Mouse (Mus musculus): ENCODE data around the gene Arhgap19. TPM values are rescaled to one million over a fixed set of nuclear protein-coding genes. Genes with fewer than 3 reads are reported as not detected.
"Not testable (repeated sequence)": the region's sequence is repeated elsewhere in the genome, so short reads cannot be mapped to it uniquely, and the experiment has no call there.

The Arhgap19 gene
- polyA plus RNA-seq (2012; rRNA removed) (16.8 and 21.8 TPM in 2 replicates), polyA plus RNA-seq (2014; fragmentation: Nextera tagmentation; extraction: Ambion mirVana) (29.5 and 30.0 TPM in 2 replicates)

- ATAC-seq (ENCODE audit: insufficient read depth): peak; percentile 99
- peak; percentile 94 to 97 (median 95) for DNase-seq (ENCODE audit: low read depth in 3 of 3, low spot score in 3 of 3)
- H3K9ac ChIP-seq (replicated peaks): peak within 1 kb of the TSS; percentile 99
- peaks cover 5% of the 10 kb centered on the region; the same call in 1 of the 2 replicates for H3K9me3 ChIP-seq (ENCODE audit: control insufficient read depth, low read length)
- H3K4me3 ChIP-seq (ENCODE audit: insufficient read depth in 1 of 2, low read depth in 2 of 2, low read length in 2 of 2): peak within 1 kb of the TSS; percentile 84
- H3K36me3 ChIP-seq (replicated peaks; ENCODE audit: control insufficient read depth, insufficient read depth, low read depth): no peaks in the 10 kb centered on the region; the same call in 1 of the 2 replicates
- H3K4me1 ChIP-seq (replicated peaks; ENCODE audit: control insufficient read depth in 2 of 2, insufficient read depth in 2 of 2, low read length in 1 of 2): peaks cover 20 to 24% of the 10 kb centered on the region in 2 experiments
- peak; percentile 34; the same call in 1 of the 2 replicates for TF ChIP-seq EP300 (IDR thresholded peaks at IDR 0.05; ENCODE audit: low read depth)
- TF ChIP-seq CTCF (IDR thresholded peaks at IDR 0.05; ENCODE audit: low read depth): no peak
- WGBS (ENCODE audit: insufficient replicate concordance): under 1% methylated on average over 48 of the region's 48 CpGs
- peak within 1 kb of the TSS; percentile 82 for H3K27ac ChIP-seq
- H3K27me3 ChIP-seq (ENCODE audit: control insufficient read depth, insufficient read depth, low read length): no peaks in the 10 kb centered on the region
- peak within 1 kb of the TSS; percentile 90 for H3K4me2 ChIP-seq (ENCODE audit: low read depth)
Measured at GRCm38 (mm10) chr19:41801742-41802369, at the start of gene Arhgap19. TSS of gene Arhgap19 (minus strand) at chr19:41802047.

GRCm38 (mm10) chr19:41850719-41851543, 49.1 kb upstream of the Arhgap19 start:
- no peak for ATAC-seq (ENCODE audit: insufficient read depth)
- Histone ChIP-seq H3K9ac (replicated peaks) (no peak overlapping the region), H3K4me1 (replicated peaks; ENCODE audit: control insufficient read depth in 2 of 2, insufficient read depth in 2 of 2, low read length in 1 of 2) (peaks cover 0 to 20% of the 10 kb centered on the region in 2 experiments; a peak in 3 of 4 replicates), H3K27me3 (ENCODE audit: control insufficient read depth, insufficient read depth, low read length) (no peaks in the 10 kb centered on the region), H3K4me3 (ENCODE audit: insufficient read depth in 1 of 2, low read depth in 2 of 2, low read length in 2 of 2) (no peak overlapping the region), H3K4me2 (ENCODE audit: low read depth) (no peak overlapping the region; the same call in 1 of the 2 replicates), H3K9me3 (ENCODE audit: control insufficient read depth, low read length) (no peaks in the 10 kb centered on the region; the same call in 1 of the 2 replicates), H3K27ac (no peak overlapping the region), H3K36me3 (replicated peaks; ENCODE audit: control insufficient read depth, insufficient read depth, low read depth) (no peaks in the 10 kb centered on the region)
- TF ChIP-seq CTCF (IDR thresholded peaks at IDR 0.05; ENCODE audit: low read depth): peak; percentile 12; the same call in 1 of the 2 replicates
- no peak for TF ChIP-seq EP300 (IDR thresholded peaks at IDR 0.05; ENCODE audit: low read depth)
- DNase-seq (ENCODE audit: low read depth in 3 of 3, low spot score in 3 of 3): no peak
- 39% methylated on average over 14 of the region's 14 CpGs for WGBS (ENCODE audit: insufficient replicate concordance)

GRCm38 (mm10) chr19:41850021-41850718, 48.3 kb upstream of the Arhgap19 start:
- 60% methylated on average over 6 of the region's 6 CpGs for WGBS (ENCODE audit: insufficient replicate concordance)
- TF ChIP-seq EP300 (IDR thresholded peaks at IDR 0.05; ENCODE audit: low read depth) (no peak), CTCF (IDR thresholded peaks at IDR 0.05; ENCODE audit: low read depth) (no peak)

GRCm38 (mm10) chr19:41847992-41848851, 46.4 kb upstream of the Arhgap19 start, which contains the start of gene Frat2:
TSS of gene Frat2 (minus strand) at chr19:41848132.
- Histone ChIP-seq H3K4me1 (replicated peaks; ENCODE audit: control insufficient read depth in 2 of 2, insufficient read depth in 2 of 2, low read length in 1 of 2) (peaks cover 0 to 21% of the 10 kb centered on the region in 2 experiments), H3K27ac (peak within 1 kb of the TSS; percentile 72), H3K9me3 (ENCODE audit: control insufficient read depth, low read length) (no peaks in the 10 kb centered on the region; the same call in 1 of the 2 replicates), H3K27me3 (ENCODE audit: control insufficient read depth, insufficient read depth, low read length) (no peaks in the 10 kb centered on the region), H3K36me3 (replicated peaks; ENCODE audit: control insufficient read depth, insufficient read depth, low read depth) (no peaks in the 10 kb centered on the region), H3K4me2 (ENCODE audit: low read depth) (peak within 1 kb of the TSS; percentile 82), H3K9ac (replicated peaks) (peak within 1 kb of the TSS; percentile 73), H3K4me3 (ENCODE audit: insufficient read depth in 1 of 2, low read depth in 2 of 2, low read length in 2 of 2) (peak within 1 kb of the TSS; percentile 82 to 88)
- no peak for TF ChIP-seq CTCF (IDR thresholded peaks at IDR 0.05; ENCODE audit: low read depth)
- TF ChIP-seq EP300 (IDR thresholded peaks at IDR 0.05; ENCODE audit: low read depth): peak; percentile 50; the same call in 1 of the 2 replicates
- ATAC-seq (ENCODE audit: insufficient read depth): peak; percentile 92
- peak; percentile 73 to 77 (median 77) for DNase-seq (ENCODE audit: low read depth in 3 of 3, low spot score in 3 of 3)
- WGBS (ENCODE audit: insufficient replicate concordance): under 1% methylated on average over 72 of the region's 72 CpGs

More at GRCm38 (mm10) chr19:41850021-41850718, 48.3 kb upstream of the Arhgap19 start:
- no peaks in the 10 kb centered on the region for H3K27me3 ChIP-seq (ENCODE audit: control insufficient read depth, insufficient read depth, low read length)
- H3K27ac ChIP-seq: no peak overlapping the region
- no peak overlapping the region for H3K4me2 ChIP-seq (ENCODE audit: low read depth)
- H3K4me1 ChIP-seq (replicated peaks; ENCODE audit: control insufficient read depth in 2 of 2, insufficient read depth in 2 of 2, low read length in 1 of 2): peaks cover 0 to 21% of the 10 kb centered on the region in 2 experiments
- ATAC-seq (ENCODE audit: insufficient read depth): no peak
- no peak for DNase-seq (ENCODE audit: low read depth in 3 of 3, low spot score in 3 of 3)
- no peak overlapping the region for H3K9ac ChIP-seq (replicated peaks)
- H3K4me3 ChIP-seq (ENCODE audit: insufficient read depth in 1 of 2, low read depth in 2 of 2, low read length in 2 of 2): no peak overlapping the region
- no peaks in the 10 kb centered on the region; the same call in 1 of the 2 replicates for H3K9me3 ChIP-seq (ENCODE audit: control insufficient read depth, low read length)
- no peaks in the 10 kb centered on the region for H3K36me3 ChIP-seq (replicated peaks; ENCODE audit: control insufficient read depth, insufficient read depth, low read depth)

GRCm38 (mm10) chr19:41847614-41847991, 45.8 kb upstream of the Arhgap19 start:
- not testable (repeated sequence) for H3K27me3 ChIP-seq (ENCODE audit: control insufficient read depth, insufficient read depth, low read length); H3K9me3 ChIP-seq (ENCODE audit: control insufficient read depth, low read length); H3K36me3 ChIP-seq (replicated peaks; ENCODE audit: control insufficient read depth, insufficient read depth, low read depth); DNase-seq (ENCODE audit: low read depth in 3 of 3, low spot score in 3 of 3)
- peaks cover 0 to 22% of the 10 kb centered on the region in 2 experiments for H3K4me1 ChIP-seq (replicated peaks; ENCODE audit: control insufficient read depth in 2 of 2, insufficient read depth in 2 of 2, low read length in 1 of 2)
- peak; percentile 43 for ATAC-seq (ENCODE audit: insufficient read depth)
- H3K4me3 ChIP-seq (ENCODE audit: insufficient read depth in 1 of 2, low read depth in 2 of 2, low read length in 2 of 2): peak overlapping the region; percentile 82 to 88
- peak overlapping the region; percentile 72; the same call in 1 of the 2 replicates for H3K27ac ChIP-seq
- WGBS (ENCODE audit: insufficient replicate concordance): under 1% methylated on average over 35 of the region's 53 CpGs
- peak overlapping the region; percentile 73 for H3K9ac ChIP-seq (replicated peaks)
- H3K4me2 ChIP-seq (ENCODE audit: low read depth): peak overlapping the region; percentile 82

All from liver, embryonic 14.5 days (tissue).